Mouse (Mus musculus): Measurements from ENCODE around the gene Col16a1. TPM values are rescaled to one million over a fixed set of nuclear protein-coding genes. Genes with fewer than 3 reads are reported as not detected.

Col16a1 gene
- total and polyA plus RNA-seq, 2 experiments from 2014 or later: 13.1 to 19.9 TPM

GRCm38 (mm10) chr4:130087293-130087692 is 39.7 kb downstream of the Col16a1 start:
- Histone ChIP-seq H3K27ac (no peak overlapping the region), H3K9me3 (ENCODE audit: low read length) (no peaks in the 10 kb centered on the region), H3K9ac (replicated peaks; ENCODE audit: low read length) (no peak overlapping the region), H3K27me3 (ENCODE audit: insufficient read depth, low read length) (no peaks in the 10 kb centered on the region; the same call in 1 of the 2 replicates), H3K4me2 (ENCODE audit: low read depth, low read length) (no peak overlapping the region), H3K4me3 (ENCODE audit: low read length) (no peak overlapping the region), H3K4me1 (ENCODE audit: insufficient read depth, low read length) (peaks cover 6% of the 10 kb centered on the region), H3K36me3 (ENCODE audit: insufficient read depth, low read length) (no peaks in the 10 kb centered on the region)
- peak; percentile 100 for TF ChIP-seq CTCF (IDR thresholded peaks at IDR 0.05; ENCODE audit: low read depth)
- DNase-seq (ENCODE audit: low spot score) (peak; percentile 91), ATAC-seq (peak; percentile 66)
- 13% methylated on average over 7 of the region's 7 CpGs for WGBS

DNA sequence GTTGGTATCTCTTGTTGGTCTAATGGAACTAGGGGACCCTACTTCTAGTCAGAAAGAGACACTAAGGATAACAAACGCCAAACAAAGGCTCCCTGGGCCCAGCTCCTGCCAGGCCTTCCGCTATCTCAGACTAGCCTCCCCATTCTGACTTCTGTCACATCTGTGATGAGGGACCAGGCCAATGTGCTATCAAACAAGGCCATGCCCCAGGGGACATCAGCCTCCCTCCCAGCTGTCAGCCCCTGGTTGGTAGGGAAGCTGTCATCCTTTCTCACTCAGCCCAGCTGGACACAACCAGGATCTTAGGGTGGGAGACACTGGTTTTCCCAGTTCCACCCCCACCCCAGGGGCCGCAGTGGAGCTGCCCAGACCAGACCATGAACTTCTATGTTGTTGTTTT is 47.5 kb downstream of the Col16a1 start:
- no peak for DNase-seq (ENCODE audit: low spot score)
- 44% methylated on average over 3 of the region's 3 CpGs for WGBS
- H3K9ac ChIP-seq (replicated peaks; ENCODE audit: low read length): no peak overlapping the region
- no peak overlapping the region for H3K4me3 ChIP-seq (ENCODE audit: low read length)
- H3K4me2 ChIP-seq (ENCODE audit: low read depth, low read length): no peak overlapping the region
- no peak overlapping the region for H3K27ac ChIP-seq
- H3K9me3 ChIP-seq (ENCODE audit: low read length): no peaks in the 10 kb centered on the region
- ATAC-seq: no peak
- H3K27me3 ChIP-seq (ENCODE audit: insufficient read depth, low read length): no peaks in the 10 kb centered on the region
- no peaks in the 10 kb centered on the region for H3K4me1 ChIP-seq (ENCODE audit: insufficient read depth, low read length)
- H3K36me3 ChIP-seq (ENCODE audit: insufficient read depth, low read length): no peaks in the 10 kb centered on the region
- no peak for TF ChIP-seq CTCF (IDR thresholded peaks at IDR 0.05; ENCODE audit: low read depth)

- ATAC-seq (peak; percentile 64; the same call in 1 of the 2 replicates), DNase-seq (ENCODE audit: low spot score) (peak; percentile 65)
- Histone ChIP-seq H3K4me3 (ENCODE audit: low read length) (no peak overlapping the region), H3K9ac (replicated peaks; ENCODE audit: low read length) (no peak overlapping the region), H3K9me3 (ENCODE audit: low read length) (no peaks in the 10 kb centered on the region), H3K4me2 (ENCODE audit: low read depth, low read length) (no peak overlapping the region), H3K27ac (peak overlapping the region; percentile 5; the same call in 1 of the 2 replicates), H3K36me3 (ENCODE audit: insufficient read depth, low read length) (no peaks in the 10 kb centered on the region), H3K4me1 (ENCODE audit: insufficient read depth, low read length) (peaks cover 14% of the 10 kb centered on the region; the same call in 1 of the 2 replicates), H3K27me3 (ENCODE audit: insufficient read depth, low read length) (no peaks in the 10 kb centered on the region)
- WGBS: 15% methylated on average over 8 of the region's 8 CpGs
- TF ChIP-seq CTCF (IDR thresholded peaks at IDR 0.05; ENCODE audit: low read depth): no peak
Measured at GRCm38 (mm10) chr4:130101183-130101582, 53.5 kb downstream of the Col16a1 start.

- Histone ChIP-seq H3K27ac (peak within 1 kb of the TSS; percentile 5; the same call in 1 of the 2 replicates), H3K27me3 (ENCODE audit: insufficient read depth, low read length) (no peaks in the 10 kb centered on the region), H3K36me3 (ENCODE audit: insufficient read depth, low read length) (no peaks in the 10 kb centered on the region), H3K9me3 (ENCODE audit: low read length) (no peaks in the 10 kb centered on the region), H3K4me1 (ENCODE audit: insufficient read depth, low read length) (peaks cover 14% of the 10 kb centered on the region; the same call in 1 of the 2 replicates), H3K9ac (replicated peaks; ENCODE audit: low read length) (no peak within 1 kb of the TSS), H3K4me2 (ENCODE audit: low read depth, low read length) (no peak within 1 kb of the TSS), H3K4me3 (ENCODE audit: low read length) (no peak within 1 kb of the TSS)
- WGBS: 5% methylated on average over 6 of the region's 6 CpGs
- no peak for TF ChIP-seq CTCF (IDR thresholded peaks at IDR 0.05; ENCODE audit: low read depth)
- ATAC-seq (no peak), DNase-seq (ENCODE audit: low spot score) (no peak)
Measured at GRCm38 (mm10) chr4:130102111-130102651, 54.5 kb downstream of the Col16a1 start, which contains the start of gene Pef1. Gene Pef1, plus strand, starts transcription at chr4:130102558.

- H3K4me3 ChIP-seq (ENCODE audit: low read length): no peak overlapping the region
- no peak for ATAC-seq
- DNase-seq (ENCODE audit: low spot score): no peak
- H3K27me3 ChIP-seq (ENCODE audit: insufficient read depth, low read length): no peaks in the 10 kb centered on the region
- no peak overlapping the region for H3K9ac ChIP-seq (replicated peaks; ENCODE audit: low read length)
- no peak overlapping the region for H3K27ac ChIP-seq
- H3K36me3 ChIP-seq (ENCODE audit: insufficient read depth, low read length): no peaks in the 10 kb centered on the region
- 84% methylated on average over 12 of the region's 12 CpGs for WGBS
- no peaks in the 10 kb centered on the region for H3K9me3 ChIP-seq (ENCODE audit: low read length)
- peak; percentile 45; the same call in 1 of the 2 replicates for TF ChIP-seq CTCF (IDR thresholded peaks at IDR 0.05; ENCODE audit: low read depth)
- peaks cover 17% of the 10 kb centered on the region; the same call in 1 of the 2 replicates for H3K4me1 ChIP-seq (ENCODE audit: insufficient read depth, low read length)
- H3K4me2 ChIP-seq (ENCODE audit: low read depth, low read length): no peak overlapping the region
Measured at GRCm38 (mm10) chr4:130103632-130104031, 56.0 kb downstream of the Col16a1 start.

DNA sequence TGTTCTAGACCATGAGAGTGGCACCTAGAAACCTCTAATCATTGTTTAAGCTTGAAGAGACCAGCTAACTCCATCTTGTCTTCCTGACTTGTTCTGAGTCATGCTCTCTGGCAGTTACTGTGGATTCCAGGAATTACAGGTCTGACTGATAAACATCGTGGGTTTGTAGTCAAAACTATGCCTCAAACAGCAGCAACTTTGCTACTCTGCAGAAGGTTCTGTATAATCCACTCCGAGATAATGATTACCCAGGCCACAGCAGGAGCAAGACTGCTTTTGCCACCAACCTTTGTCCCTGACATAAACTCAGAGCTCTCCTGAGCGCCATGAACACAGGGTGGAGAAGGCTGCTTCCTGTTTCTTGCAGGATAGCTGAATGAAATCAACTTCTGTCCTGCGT is 56.9 kb downstream of the Col16a1 start:
- TF ChIP-seq CTCF (IDR thresholded peaks at IDR 0.05; ENCODE audit: low read depth): no peak
- WGBS: 85% methylated on average over 4 of the region's 4 CpGs
- no peaks in the 10 kb centered on the region for H3K36me3 ChIP-seq (ENCODE audit: insufficient read depth, low read length)
- no peaks in the 10 kb centered on the region for H3K27me3 ChIP-seq (ENCODE audit: insufficient read depth, low read length)
- ATAC-seq: no peak
- H3K27ac ChIP-seq: no peak overlapping the region
- no peak overlapping the region for H3K4me3 ChIP-seq (ENCODE audit: low read length)
- no peak overlapping the region for H3K4me2 ChIP-seq (ENCODE audit: low read depth, low read length)
- no peak overlapping the region for H3K9ac ChIP-seq (replicated peaks; ENCODE audit: low read length)
- peaks cover 20% of the 10 kb centered on the region; the same call in 1 of the 2 replicates for H3K4me1 ChIP-seq (ENCODE audit: insufficient read depth, low read length)
- no peak for DNase-seq (ENCODE audit: low spot score)
- no peaks in the 10 kb centered on the region for H3K9me3 ChIP-seq (ENCODE audit: low read length)

DNA sequence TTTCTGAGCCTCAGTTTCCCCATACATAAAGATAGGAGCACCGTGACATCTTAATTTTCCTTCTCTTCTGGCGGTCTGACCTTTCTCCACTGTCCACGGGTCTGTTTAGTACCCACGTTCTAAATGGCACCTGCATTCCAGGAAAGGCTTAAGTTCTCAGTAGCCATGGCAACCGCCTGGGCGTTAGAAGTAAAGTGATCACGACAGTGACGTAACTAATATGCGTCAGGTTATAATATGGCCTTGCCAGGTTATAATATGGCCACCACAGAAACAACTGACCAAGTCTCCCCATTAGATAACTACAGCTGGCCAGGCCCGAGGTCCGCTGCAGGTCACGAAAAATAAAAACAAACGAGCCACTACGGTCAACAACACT is 59.4 kb downstream of the Col16a1 start:
- 10% methylated on average over 14 of the region's 14 CpGs for WGBS
- H3K36me3 ChIP-seq (ENCODE audit: insufficient read depth, low read length): no peaks in the 10 kb centered on the region
- no peaks in the 10 kb centered on the region for H3K9me3 ChIP-seq (ENCODE audit: low read length)
- peak; percentile 85 for ATAC-seq
- peak overlapping the region; percentile 82 for H3K4me3 ChIP-seq (ENCODE audit: low read length)
- H3K9ac ChIP-seq (replicated peaks; ENCODE audit: low read length): peak overlapping the region; percentile 67
- H3K27me3 ChIP-seq (ENCODE audit: insufficient read depth, low read length): no peaks in the 10 kb centered on the region
- DNase-seq (ENCODE audit: low spot score): peak; percentile 89
- TF ChIP-seq CTCF (IDR thresholded peaks at IDR 0.05; ENCODE audit: low read depth): no peak
- 0 out of 2 replicates have a peak, but pooled peaks cover 8% of the 10 kb centered on the region for H3K4me1 ChIP-seq (ENCODE audit: insufficient read depth, low read length)
- peak overlapping the region; percentile 61 for H3K4me2 ChIP-seq (ENCODE audit: low read depth, low read length)
- peak overlapping the region; percentile 76 for H3K27ac ChIP-seq

Data from hindbrain, postnatal 0 days (tissue).